Mouse (Mus musculus): ENCODE results near the gene 1810013L24Rik. TPM values are rescaled to one million over a fixed set of nuclear protein-coding genes. Genes with fewer than 3 reads are reported as not detected.

The 1810013L24Rik gene
- polyA plus RNA-seq (2012; ENCODE audit: insufficient read depth, insufficient read length, missing spikeins) = 49.7 and 54.4 TPM in 2 replicates

DNA sequence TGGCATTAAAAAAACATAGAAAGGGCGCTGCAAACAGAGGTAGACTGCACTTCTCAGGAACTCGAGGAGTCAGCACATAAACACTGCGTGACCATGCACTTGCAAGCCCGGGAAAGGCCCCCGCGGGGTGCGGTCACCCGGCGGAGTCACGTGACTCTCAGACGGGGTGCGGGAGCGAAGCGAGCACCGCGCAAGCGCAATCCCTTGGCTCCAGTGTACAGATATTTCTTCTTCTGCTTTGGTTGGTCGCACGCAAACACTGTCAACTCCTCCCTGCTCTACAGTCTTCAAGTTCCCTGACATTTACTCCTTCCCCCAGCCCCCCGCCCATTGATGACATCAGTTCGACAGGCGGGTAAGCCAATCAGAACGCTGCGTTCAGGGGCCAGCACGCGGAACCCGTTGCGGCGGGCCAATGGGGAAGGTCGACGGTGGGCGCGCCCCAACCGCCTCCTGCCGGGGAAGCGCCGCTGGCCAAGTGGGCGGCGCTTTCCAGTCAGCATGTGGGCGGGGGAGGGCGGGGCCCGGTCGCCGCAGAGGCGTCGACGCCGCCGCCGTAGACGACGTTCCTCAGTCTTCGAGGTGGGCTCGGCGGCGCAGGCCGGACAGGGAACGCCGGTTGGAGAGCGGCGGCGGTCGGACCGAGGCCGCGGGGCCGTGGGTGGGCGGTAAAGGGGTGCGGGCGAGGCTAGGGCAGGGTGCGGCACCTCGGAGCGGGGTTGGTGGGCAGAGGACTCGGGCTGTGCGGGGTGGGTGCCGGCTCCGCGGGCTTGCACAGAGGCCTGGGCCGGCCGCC is at the start of gene 1810013L24Rik:
Gene 1810013L24Rik, plus strand, starts transcription at position 537 of the 796 bp plus-strand sequence.
- TF ChIP-seq POLR2A (IDR thresholded peaks at IDR 0.05; ENCODE audit: borderline replicate concordance, low read depth, low read length) (peak; percentile 74; the same call in 1 of the 2 replicates), CTCF (IDR thresholded peaks at IDR 0.05; ENCODE audit: low read depth, low read length) (no peak)
- Histone ChIP-seq H3K4me3 (ENCODE audit: insufficient read depth, low read length) (peak within 1 kb of the TSS; percentile 93), H3K4me1 (ENCODE audit: control insufficient read depth, insufficient read depth, low read length) (peaks cover 15% of the 10 kb centered on the region), H3K27ac (ENCODE audit: insufficient read depth, low read depth, low read length) (peak within 1 kb of the TSS; percentile 97)

DNA sequence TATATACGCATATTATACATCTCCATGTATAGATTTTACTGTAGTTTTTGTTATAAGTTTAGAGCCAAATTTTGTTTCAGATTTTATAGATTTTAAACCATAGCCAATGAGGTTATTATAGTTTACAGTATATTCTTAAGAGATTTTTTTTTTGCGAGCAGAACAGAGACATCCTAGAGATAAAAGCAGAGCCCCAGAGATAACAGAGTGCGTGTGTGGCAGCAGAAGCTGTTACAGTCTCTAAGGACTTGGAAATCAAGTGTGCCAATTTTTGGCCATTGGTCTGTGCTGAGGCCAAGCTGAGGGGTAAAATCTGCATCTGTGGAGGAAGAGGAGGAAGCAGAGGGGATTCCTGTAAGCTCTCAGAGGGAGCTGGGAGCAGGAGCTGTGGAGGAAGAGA is 49.7 kb upstream of the 1810013L24Rik start:
- no peak for TF ChIP-seq POLR2A (IDR thresholded peaks at IDR 0.05; ENCODE audit: borderline replicate concordance, low read depth, low read length)
- no peak for TF ChIP-seq CTCF (IDR thresholded peaks at IDR 0.05; ENCODE audit: low read depth, low read length)
- H3K27ac ChIP-seq (ENCODE audit: insufficient read depth, low read depth, low read length) = no peak overlapping the region
- peaks cover 17% of the 10 kb centered on the region for H3K4me1 ChIP-seq (ENCODE audit: control insufficient read depth, insufficient read depth, low read length)
- H3K4me3 ChIP-seq (ENCODE audit: insufficient read depth, low read length) = no peak overlapping the region

DNA sequence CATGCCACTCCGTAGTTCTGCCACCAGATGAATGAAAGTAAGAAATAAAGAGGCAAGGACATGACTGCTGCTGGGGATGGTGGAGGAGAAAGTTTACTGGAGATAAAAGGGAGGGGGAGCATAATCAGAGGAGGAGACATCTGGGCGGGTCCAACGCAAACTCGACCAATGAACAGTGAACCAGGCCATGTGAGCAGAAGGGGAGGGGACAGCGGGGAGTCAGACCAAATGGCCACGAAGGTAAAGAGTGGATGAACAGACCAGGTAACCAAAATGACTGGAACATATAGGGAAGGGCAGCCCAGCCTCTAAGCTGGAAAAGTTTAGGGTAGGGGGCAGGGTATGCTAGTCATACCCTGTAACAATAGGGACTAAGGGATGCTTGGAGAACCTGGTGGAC is 48.7 kb upstream of the 1810013L24Rik start:
- H3K4me1 ChIP-seq (ENCODE audit: control insufficient read depth, insufficient read depth, low read length) = peaks cover 17% of the 10 kb centered on the region
- no peak for TF ChIP-seq CTCF (IDR thresholded peaks at IDR 0.05; ENCODE audit: low read depth, low read length)
- TF ChIP-seq POLR2A (IDR thresholded peaks at IDR 0.05; ENCODE audit: borderline replicate concordance, low read depth, low read length) = no peak
- no peak overlapping the region for H3K27ac ChIP-seq (ENCODE audit: insufficient read depth, low read depth, low read length)
- H3K4me3 ChIP-seq (ENCODE audit: insufficient read depth, low read length) = no peak overlapping the region

DNA sequence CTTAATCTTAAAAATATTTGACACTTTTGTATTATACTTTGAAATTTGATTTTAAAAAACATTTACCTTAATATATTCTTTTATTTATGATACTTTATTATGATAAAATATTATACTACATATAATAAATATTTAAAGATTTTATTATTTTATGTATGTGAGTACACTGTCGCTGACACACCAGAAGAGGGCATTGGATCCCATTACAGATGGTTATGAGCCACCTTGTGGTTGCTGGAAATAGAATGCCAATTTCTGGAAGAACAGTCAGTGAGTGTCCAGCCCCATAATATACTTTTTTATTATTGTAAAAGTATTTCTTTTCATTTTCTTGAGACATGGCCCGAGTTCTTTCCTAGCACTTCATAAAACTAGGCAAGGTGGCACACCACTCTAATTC is 48.2 kb upstream of the 1810013L24Rik start:
- H3K4me3 ChIP-seq (ENCODE audit: insufficient read depth, low read length) = no peak overlapping the region
- H3K4me1 ChIP-seq (ENCODE audit: control insufficient read depth, insufficient read depth, low read length) = peaks cover 17% of the 10 kb centered on the region
- TF ChIP-seq CTCF (IDR thresholded peaks at IDR 0.05; ENCODE audit: low read depth, low read length) = no peak
- no peak for TF ChIP-seq POLR2A (IDR thresholded peaks at IDR 0.05; ENCODE audit: borderline replicate concordance, low read depth, low read length)
- H3K27ac ChIP-seq (ENCODE audit: insufficient read depth, low read depth, low read length) = no peak overlapping the region

DNA sequence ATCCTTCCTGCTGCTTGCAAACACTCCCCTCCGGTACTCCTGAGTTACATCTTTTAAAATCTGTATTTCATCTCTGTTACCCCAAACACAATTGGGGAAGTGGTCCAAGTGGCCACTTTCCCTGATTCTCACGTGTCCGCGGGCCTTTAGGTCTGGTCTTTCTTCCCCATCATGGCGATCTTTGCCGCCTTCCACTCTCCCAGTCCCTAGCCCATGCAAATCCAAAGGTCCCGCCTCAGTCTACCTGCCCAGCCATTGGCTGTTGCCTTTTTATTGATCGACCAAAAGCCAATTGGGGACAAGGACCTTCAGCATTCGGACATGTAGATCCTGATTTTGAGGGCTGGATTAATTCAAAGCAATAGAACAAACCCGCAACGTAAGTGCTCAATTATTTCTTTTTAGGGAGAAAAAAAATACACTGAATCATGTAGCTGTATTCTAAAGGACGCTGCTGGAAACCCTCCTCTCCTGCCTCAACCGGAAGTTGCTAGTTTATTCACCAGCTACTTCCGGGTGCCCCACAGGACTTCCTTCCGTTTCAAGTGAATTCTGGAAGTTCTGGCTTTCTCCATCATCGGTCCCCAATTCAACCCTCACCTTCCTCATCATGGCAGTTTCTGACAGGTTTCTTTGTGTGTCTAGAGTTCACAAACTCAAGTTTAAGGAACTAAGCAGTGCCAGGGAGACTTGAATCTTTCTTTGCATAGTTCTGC is 46.5 kb upstream of the 1810013L24Rik start:
- TF ChIP-seq CTCF (IDR thresholded peaks at IDR 0.05; ENCODE audit: low read depth, low read length) (no peak), POLR2A (IDR thresholded peaks at IDR 0.05; ENCODE audit: borderline replicate concordance, low read depth, low read length) (no peak)
- H3K27ac ChIP-seq (ENCODE audit: insufficient read depth, low read depth, low read length) = no peak overlapping the region
- H3K4me3 ChIP-seq (ENCODE audit: insufficient read depth, low read length) = no peak overlapping the region
- peaks cover 16% of the 10 kb centered on the region for H3K4me1 ChIP-seq (ENCODE audit: control insufficient read depth, insufficient read depth, low read length)

DNA sequence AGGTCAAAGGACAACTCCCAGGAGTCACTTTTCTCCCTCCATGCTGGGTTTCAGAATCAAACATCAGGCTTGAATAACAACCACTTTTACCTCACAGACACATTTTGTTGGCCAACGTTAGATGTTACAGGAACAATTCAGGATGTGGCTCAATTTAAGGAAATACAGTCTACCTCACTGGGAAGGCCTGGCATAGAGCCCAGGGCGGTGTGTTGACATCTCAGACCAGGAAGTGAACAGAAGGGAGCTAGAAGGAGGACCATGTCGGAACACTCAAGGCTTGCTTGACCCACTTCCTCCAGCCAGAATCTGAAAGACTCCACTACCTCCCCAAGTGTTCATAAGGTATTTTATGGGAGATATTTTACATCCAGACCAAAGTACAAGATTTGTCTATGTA is 45.1 kb upstream of the 1810013L24Rik start:
- Histone ChIP-seq H3K4me3 (ENCODE audit: insufficient read depth, low read length) (no peak overlapping the region), H3K4me1 (ENCODE audit: control insufficient read depth, insufficient read depth, low read length) (peaks cover 14% of the 10 kb centered on the region), H3K27ac (ENCODE audit: insufficient read depth, low read depth, low read length) (peak overlapping the region; percentile 22)
- no peak for TF ChIP-seq CTCF (IDR thresholded peaks at IDR 0.05; ENCODE audit: low read depth, low read length)
- no peak for TF ChIP-seq POLR2A (IDR thresholded peaks at IDR 0.05; ENCODE audit: borderline replicate concordance, low read depth, low read length)

DNA sequence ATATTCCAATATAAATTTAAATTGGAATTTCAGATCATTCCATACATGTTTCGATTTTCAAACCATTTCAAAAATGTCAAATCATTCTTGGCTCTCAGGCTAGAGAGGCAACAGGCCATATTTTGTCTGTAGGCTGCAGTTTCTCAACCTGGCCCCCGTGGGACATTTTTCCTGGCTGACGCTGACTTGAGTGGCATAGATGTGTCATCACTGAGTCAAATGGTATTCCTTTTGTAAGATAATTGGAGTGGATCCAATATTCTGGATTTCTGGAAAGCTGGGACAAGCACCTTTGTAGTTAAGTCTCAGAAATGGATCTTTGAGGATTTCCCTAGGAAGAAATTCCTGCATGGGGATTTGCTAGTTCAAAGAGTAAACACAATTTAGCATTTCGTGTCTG is 39.0 kb upstream of the 1810013L24Rik start:
- Histone ChIP-seq H3K4me3 (ENCODE audit: insufficient read depth, low read length) (no peak overlapping the region), H3K4me1 (ENCODE audit: control insufficient read depth, insufficient read depth, low read length) (no peaks in the 10 kb centered on the region), H3K27ac (ENCODE audit: insufficient read depth, low read depth, low read length) (no peak overlapping the region)
- TF ChIP-seq CTCF (IDR thresholded peaks at IDR 0.05; ENCODE audit: low read depth, low read length) = no peak
- no peak for TF ChIP-seq POLR2A (IDR thresholded peaks at IDR 0.05; ENCODE audit: borderline replicate concordance, low read depth, low read length)

DNA sequence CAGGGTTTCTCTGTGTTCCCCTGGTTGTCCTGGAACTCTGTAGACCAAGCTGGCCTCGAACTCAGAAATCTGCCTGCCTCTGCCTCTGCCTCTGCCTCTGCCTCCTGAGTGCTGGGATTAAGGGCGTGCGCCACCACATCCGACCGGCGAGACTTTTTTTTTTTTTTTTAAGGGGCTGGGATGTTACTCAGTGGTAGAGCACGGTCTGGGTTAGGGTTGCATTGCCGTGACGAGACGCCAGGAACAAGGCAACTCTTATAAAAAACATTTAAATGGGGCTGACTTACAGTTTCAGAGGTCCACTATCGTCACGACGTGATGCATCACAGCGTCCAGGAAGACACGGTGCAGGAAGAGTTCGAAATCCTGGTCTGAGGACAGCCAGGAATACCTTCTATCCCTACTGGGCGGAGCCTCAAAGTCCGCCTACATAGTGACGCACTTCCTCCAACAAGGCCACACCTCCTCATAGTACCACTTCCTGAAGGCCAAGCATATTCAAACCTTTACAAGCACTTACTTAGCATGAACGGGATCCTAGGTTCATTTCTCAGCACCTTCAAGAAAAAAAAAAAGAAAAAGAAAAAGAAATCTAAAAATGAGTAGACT is 37.8 kb upstream of the 1810013L24Rik start, which contains the start of gene Usp7:
Gene Usp7, minus strand, starts transcription at position 360 of the 609 bp plus-strand sequence.
- no peak within 1 kb of the TSS for H3K4me3 ChIP-seq (ENCODE audit: insufficient read depth, low read length)
- TF ChIP-seq POLR2A (IDR thresholded peaks at IDR 0.05; ENCODE audit: borderline replicate concordance, low read depth, low read length) = no peak
- no peak for TF ChIP-seq CTCF (IDR thresholded peaks at IDR 0.05; ENCODE audit: low read depth, low read length)
- no peaks in the 10 kb centered on the region for H3K4me1 ChIP-seq (ENCODE audit: control insufficient read depth, insufficient read depth, low read length)
- no peak within 1 kb of the TSS for H3K27ac ChIP-seq (ENCODE audit: insufficient read depth, low read depth, low read length)

DNA sequence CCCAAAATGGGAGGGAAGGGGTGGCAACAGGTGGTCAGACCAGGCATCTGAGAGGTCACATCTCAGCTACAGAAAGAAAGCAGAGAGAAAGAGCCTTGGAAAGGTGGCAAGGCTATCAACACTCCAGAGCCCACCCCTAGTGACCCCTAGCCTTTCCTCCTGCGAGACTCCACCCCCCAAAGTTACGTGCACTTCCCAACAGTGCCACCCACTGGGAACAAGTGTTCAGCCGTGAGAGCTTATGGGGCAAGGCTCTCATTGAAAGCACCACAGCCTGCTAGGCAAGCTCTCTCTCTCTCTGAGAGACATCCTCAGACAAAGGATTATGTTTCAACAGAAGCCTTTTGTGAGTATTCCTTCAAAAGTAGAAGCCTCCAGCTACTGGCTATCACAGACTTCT is 34.9 kb upstream of the 1810013L24Rik start:
- TF ChIP-seq CTCF (IDR thresholded peaks at IDR 0.05; ENCODE audit: low read depth, low read length) (no peak), POLR2A (IDR thresholded peaks at IDR 0.05; ENCODE audit: borderline replicate concordance, low read depth, low read length) (no peak)
- H3K4me1 ChIP-seq (ENCODE audit: control insufficient read depth, insufficient read depth, low read length) = no peaks in the 10 kb centered on the region
- H3K27ac ChIP-seq (ENCODE audit: insufficient read depth, low read depth, low read length) = no peak overlapping the region
- H3K4me3 ChIP-seq (ENCODE audit: insufficient read depth, low read length) = no peak overlapping the region

Data from bone marrow macrophage, adult 2 months (primary cell).